Mouse (Mus musculus): ENCODE measurements around the gene 9530003J23Rik. TPM values are rescaled to one million over a fixed set of nuclear protein-coding genes. Genes with fewer than 3 reads are reported as not detected.
"Not testable (repeated sequence)": the region's sequence is repeated elsewhere in the genome, so short reads cannot be mapped to it uniquely, and the experiment has no call there.

The 9530003J23Rik gene
- polyA plus RNA-seq, 1 experiment, result not detected

GRCm38 (mm10) chr10:117280000-117280399 is 41.5 kb upstream of the 9530003J23Rik start:
- H3K4me2 ChIP-seq (ENCODE audit: low read depth), result no peak overlapping the region
- H3K4me3 ChIP-seq, result no peak overlapping the region
- no peak overlapping the region for H3ac ChIP-seq (ENCODE audit: control insufficient read depth, insufficient read length)
- no peak for TF ChIP-seq CEBPB (IDR thresholded peaks at IDR 0.05; ENCODE audit: insufficient read depth, poor library complexity, severe bottlenecking)
- no peak for TF ChIP-seq REST (IDR thresholded peaks at IDR 0.05; ENCODE audit: insufficient read depth, insufficient read length)
- no peak for TF ChIP-seq POLR2A (IDR thresholded peaks at IDR 0.05; ENCODE audit: insufficient read length, low read depth)
- TF ChIP-seq MAX (IDR thresholded peaks at IDR 0.05; ENCODE audit: low read depth), result no peak
- no peak for TF ChIP-seq TCF12 (IDR thresholded peaks at IDR 0.05; ENCODE audit: insufficient read depth, poor library complexity, severe bottlenecking)
- peaks cover 23% of the 10 kb centered on the region for H3K27me3 ChIP-seq (ENCODE audit: control insufficient read depth, insufficient read depth, insufficient read length)
- no peaks in the 10 kb centered on the region for H3K36me3 ChIP-seq (ENCODE audit: control insufficient read depth, insufficient read depth)
- no peaks in the 10 kb centered on the region for H3K79me2 ChIP-seq (ENCODE audit: control insufficient read depth, insufficient read depth)

- not testable (repeated sequence) for H3K4me2 ChIP-seq (ENCODE audit: low read depth); H3K79me2 ChIP-seq (ENCODE audit: control insufficient read depth, insufficient read depth); H3K4me3 ChIP-seq; H3K36me3 ChIP-seq (ENCODE audit: control insufficient read depth, insufficient read depth); H3ac ChIP-seq (ENCODE audit: control insufficient read depth, insufficient read length)
- peaks cover 11% of the 10 kb centered on the region for H3K27me3 ChIP-seq (ENCODE audit: control insufficient read depth, insufficient read depth, insufficient read length)
These were observed 40.0 kb upstream of the 9530003J23Rik start for GRCm38 (mm10) chr10:117278510-117278909.

- H3K4me3 ChIP-seq; H3ac ChIP-seq (ENCODE audit: control insufficient read depth, insufficient read length): not testable (repeated sequence)
These were observed 39.3 kb upstream of the 9530003J23Rik start for GRCm38 (mm10) chr10:117277779-117278178.

GRCm38 (mm10) chr10:117275681-117276369 is 37.3 kb upstream of the 9530003J23Rik start:
- Histone ChIP-seq H3ac (ENCODE audit: control insufficient read depth, insufficient read length) (no peak overlapping the region), H3K4me3 (no peak overlapping the region), H3K79me2 (ENCODE audit: control insufficient read depth, insufficient read depth) (no peaks in the 10 kb centered on the region), H3K36me3 (ENCODE audit: control insufficient read depth, insufficient read depth) (no peaks in the 10 kb centered on the region), H3K27me3 (ENCODE audit: control insufficient read depth, insufficient read depth, insufficient read length) (peaks cover 6% of the 10 kb centered on the region), H3K4me2 (ENCODE audit: low read depth) (no peak overlapping the region)
- no peak for TF ChIP-seq POLR2AphosphoS2 (IDR thresholded peaks at IDR 0.05; ENCODE audit: insufficient read length, low read depth)
- no peak for TF ChIP-seq USF1 (IDR thresholded peaks at IDR 0.05; ENCODE audit: low read depth)
- no peak for TF ChIP-seq TCF12 (IDR thresholded peaks at IDR 0.05; ENCODE audit: insufficient read depth, poor library complexity, severe bottlenecking)
- no peak for TF ChIP-seq REST (IDR thresholded peaks at IDR 0.05; ENCODE audit: insufficient read depth, insufficient read length)
- TF ChIP-seq E2F4 (IDR thresholded peaks at IDR 0.05; ENCODE audit: insufficient read depth), result no peak
- TF ChIP-seq SRF (IDR thresholded peaks at IDR 0.05; ENCODE audit: control insufficient read depth, insufficient read length, low read depth), result no peak
- no peak for TF ChIP-seq MYOG (IDR thresholded peaks at IDR 0.05; ENCODE audit: control insufficient read depth in 1 of 3, insufficient read depth in 1 of 3, insufficient read length in 2 of 3, low read depth in 2 of 3)
- TF ChIP-seq MYOD1 (IDR thresholded peaks at IDR 0.05; ENCODE audit: control insufficient read depth in 1 of 3, insufficient read length in 2 of 3, low read depth in 2 of 3), result no peak
- no peak for TF ChIP-seq CEBPB (IDR thresholded peaks at IDR 0.05; ENCODE audit: insufficient read depth, poor library complexity, severe bottlenecking)

More at GRCm38 (mm10) chr10:117277779-117278178, 39.3 kb upstream of the 9530003J23Rik start:
- not testable (repeated sequence) for H3K36me3 ChIP-seq (ENCODE audit: control insufficient read depth, insufficient read depth); H3K4me2 ChIP-seq (ENCODE audit: low read depth); H3K79me2 ChIP-seq (ENCODE audit: control insufficient read depth, insufficient read depth); H3K27me3 ChIP-seq (ENCODE audit: control insufficient read depth, insufficient read depth, insufficient read length)

GRCm38 (mm10) chr10:117274645-117275044 is 36.1 kb upstream of the 9530003J23Rik start:
- H3K4me3 ChIP-seq; H3K27me3 ChIP-seq (ENCODE audit: control insufficient read depth, insufficient read depth, insufficient read length); H3ac ChIP-seq (ENCODE audit: control insufficient read depth, insufficient read length); H3K79me2 ChIP-seq (ENCODE audit: control insufficient read depth, insufficient read depth); H3K4me2 ChIP-seq (ENCODE audit: low read depth); H3K36me3 ChIP-seq (ENCODE audit: control insufficient read depth, insufficient read depth): not testable (repeated sequence)

GRCm38 (mm10) chr10:117272023-117272422 is 33.5 kb upstream of the 9530003J23Rik start:
- H3K4me2 ChIP-seq (ENCODE audit: low read depth), result no peak overlapping the region
- no peak overlapping the region for H3K4me3 ChIP-seq
- H3K27me3 ChIP-seq (ENCODE audit: control insufficient read depth, insufficient read depth, insufficient read length), result peaks cover 14% of the 10 kb centered on the region
- no peak for TF ChIP-seq SRF (IDR thresholded peaks at IDR 0.05; ENCODE audit: control insufficient read depth, insufficient read length, low read depth)
- TF ChIP-seq USF1 (IDR thresholded peaks at IDR 0.05; ENCODE audit: low read depth), result no peak
- TF ChIP-seq MYOG (IDR thresholded peaks at IDR 0.05; ENCODE audit: control insufficient read depth in 1 of 3, insufficient read depth in 1 of 3, insufficient read length in 2 of 3, low read depth in 2 of 3), result no peak
- no peak for TF ChIP-seq REST (IDR thresholded peaks at IDR 0.05; ENCODE audit: insufficient read depth, insufficient read length)
- no peak for TF ChIP-seq TCF12 (IDR thresholded peaks at IDR 0.05; ENCODE audit: insufficient read depth, poor library complexity, severe bottlenecking)
- no peak for TF ChIP-seq CEBPB (IDR thresholded peaks at IDR 0.05; ENCODE audit: insufficient read depth, poor library complexity, severe bottlenecking)
- no peak for TF ChIP-seq TCF3 (IDR thresholded peaks at IDR 0.05; ENCODE audit: insufficient read length, low read depth)
- TF ChIP-seq MAX (IDR thresholded peaks at IDR 0.05; ENCODE audit: low read depth), result no peak
- no peak for TF ChIP-seq E2F4 (IDR thresholded peaks at IDR 0.05; ENCODE audit: insufficient read depth)
- TF ChIP-seq POLR2A (IDR thresholded peaks at IDR 0.05; ENCODE audit: insufficient read length, low read depth), result no peak
- no peak for TF ChIP-seq MYOD1 (IDR thresholded peaks at IDR 0.05; ENCODE audit: control insufficient read depth in 1 of 3, insufficient read length in 2 of 3, low read depth in 2 of 3)
- no peak for TF ChIP-seq POLR2AphosphoS2 (IDR thresholded peaks at IDR 0.05; ENCODE audit: insufficient read length, low read depth)
- H3ac ChIP-seq (ENCODE audit: control insufficient read depth, insufficient read length), result no peak overlapping the region
- H3K36me3 ChIP-seq (ENCODE audit: control insufficient read depth, insufficient read depth), result no peaks in the 10 kb centered on the region
- H3K79me2 ChIP-seq (ENCODE audit: control insufficient read depth, insufficient read depth), result no peaks in the 10 kb centered on the region

Data from myocyte (in vitro differentiated cells).